Mouse (Mus musculus) heart, adult 18-20 months (tissue): ENCODE results near the gene Ctps2. TPM values are rescaled to one million over a fixed set of nuclear protein-coding genes. Genes with fewer than 3 reads are reported as not detected.

Experiments used
- DNase-seq, 2 experiments: peaks; one replicate each; pipeline ENCODE4 v3.0.0; 2021 to 2022; ENCODE audit warnings: mixed read lengths in 1 of 2
- microRNA-seq, 2 experiments: library from miRNA; unstranded; fragments of <30 nt; microRNA quantifications; one replicate each; pipeline ENCODE4 v1.2.0; 2022
- total RNA-seq, 2 experiments: library from RNA; stranded (reverse); gene quantifications; 2 replicates each; pipeline ENCODE4 v1.2.3; 2021

Ctps2 gene
- total RNA-seq, 2 experiments from 2014 or later: 13.3 to 13.4 TPM

GRCm38 (mm10) chrX:162976194-162976593 is 75.2 kb downstream of the Ctps2 start:
- DNase-seq: no peak

DNA sequence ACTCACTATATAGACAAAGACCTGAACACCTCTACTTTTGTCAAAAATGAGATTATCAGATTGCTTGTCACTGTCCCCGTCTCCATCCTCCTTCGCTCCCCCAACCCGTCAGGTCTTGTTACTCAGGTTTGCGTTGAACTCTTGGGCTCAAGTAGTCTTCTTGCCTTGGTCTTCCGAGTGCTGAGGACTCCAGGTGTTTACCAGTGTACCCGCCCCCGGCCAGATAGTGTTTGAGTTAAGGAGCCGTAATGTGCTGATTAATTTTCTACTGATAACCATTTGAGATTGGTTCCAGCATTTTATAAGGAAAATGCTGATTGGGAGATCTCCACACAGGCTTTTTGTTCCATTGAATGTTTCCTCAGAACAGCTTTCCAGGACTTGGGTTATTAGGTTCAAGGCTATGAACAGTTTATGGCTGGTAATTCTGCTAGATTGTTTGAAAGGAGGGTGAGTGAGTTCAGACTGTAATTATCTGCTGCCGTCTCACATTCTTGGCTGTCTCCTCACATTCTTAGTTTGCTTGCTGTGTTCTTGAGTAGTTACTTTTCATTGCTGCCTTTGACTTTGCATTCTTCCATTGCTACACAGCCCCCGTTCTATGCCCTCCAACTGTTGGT is 85.9 kb downstream of the Ctps2 start:
- no peak for DNase-seq

GRCm38 (mm10) chrX:162991396-162991795 is 90.4 kb downstream of the Ctps2 start:
- no peak for DNase-seq

- DNase-seq: no peak
Observed at GRCm38 (mm10) chrX:162992121-162992520, 91.1 kb downstream of the Ctps2 start.

- no peak for DNase-seq
Observed at GRCm38 (mm10) chrX:163027864-163028263, 126.8 kb downstream of the Ctps2 start.

DNA sequence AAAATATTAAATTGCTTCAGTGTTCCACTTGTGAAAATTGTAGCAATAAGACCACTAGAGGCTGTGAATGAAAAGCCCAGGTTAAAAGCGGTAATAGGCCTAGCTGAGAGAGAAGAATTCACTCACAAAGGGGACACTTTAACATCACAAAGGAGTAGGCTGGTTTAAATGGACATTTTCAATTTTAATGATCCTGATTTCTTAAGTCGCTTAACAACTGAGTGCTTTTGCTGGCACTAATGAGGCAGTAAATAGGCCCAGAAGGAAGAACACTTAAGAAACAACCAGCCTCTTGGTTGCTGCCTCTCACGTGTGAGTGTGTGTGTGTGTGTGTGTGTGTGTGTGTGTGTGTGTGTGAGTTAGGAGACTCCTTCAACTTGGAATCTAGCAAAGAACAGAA is 137.7 kb downstream of the Ctps2 start:
- DNase-seq: no peak

DNA sequence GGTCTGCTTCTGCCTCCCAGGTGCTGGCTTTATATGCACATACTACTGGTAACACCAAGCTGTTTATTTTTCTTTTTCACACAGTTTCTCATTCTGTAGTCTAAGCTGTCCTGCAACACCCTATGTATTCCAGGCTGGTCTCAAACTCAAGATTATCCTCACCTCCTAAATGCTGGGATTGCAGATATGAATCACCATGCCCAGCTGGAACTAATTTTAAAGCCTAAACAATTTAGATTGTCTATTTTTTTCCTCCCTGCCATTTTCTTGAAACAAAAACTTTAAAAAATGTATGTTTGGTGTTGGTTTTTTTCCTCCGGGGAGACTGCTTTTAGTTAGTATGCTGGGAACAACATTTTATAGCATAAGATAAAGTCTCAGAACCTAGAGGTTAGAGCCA is 141.7 kb downstream of the Ctps2 start:
- DNase-seq: no peak

DNA sequence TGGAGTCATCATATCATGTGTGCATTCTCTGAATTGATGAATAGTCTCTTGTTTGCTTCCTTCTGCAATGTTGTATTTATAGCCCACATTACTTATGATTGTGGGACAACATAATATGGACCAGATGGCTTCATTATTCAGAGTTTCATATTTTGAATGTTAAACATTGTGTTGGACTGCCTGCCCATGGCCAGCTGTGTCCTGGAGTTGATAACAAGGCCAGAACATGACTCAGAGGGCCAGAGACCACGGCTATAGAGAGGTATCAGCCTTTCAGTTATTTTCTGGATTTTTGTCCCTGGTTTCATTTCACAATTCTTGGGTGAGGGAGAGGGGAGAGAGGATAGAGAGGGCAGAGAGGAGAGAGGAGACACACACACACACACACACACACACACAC is 162.9 kb downstream of the Ctps2 start:
- DNase-seq: no peak

Small RNA genes within 50 kb of the gene (microRNA-seq; reads per million reads assigned to microRNA genes)
- gene Mir3473a: 0 reads per million in 2 experiments

Other genes with a start within 250 kb of the Ctps2 start
- 100 to 1,000 TPM; 161 to 175 TPM for gene Rbbp7, start 140.8 kb upstream of the Ctps2 start, total RNA-seq
- gene Txlng, start 71.8 kb upstream of the Ctps2 start, total RNA-seq: 1 to 10 TPM; 5.4 to 6.2 TPM
- gene Syap1, start 12.8 kb upstream of the Ctps2 start, total RNA-seq: 10 to 100 TPM; 27.5 to 30.6 TPM
- gene S100g, start 63.4 kb downstream of the Ctps2 start, total RNA-seq: not detected